9 mouse cellular contexts compared by ENCODE assay signal in genomic region chr9:44042836-44043707, GRCm38 (mm10). TPM values are rescaled to one million over a fixed set of nuclear protein-coding genes. Genes with fewer than 3 reads are reported as not detected.
A peak's percentile ranks its signal among the peaks of the same experiment; 100 is the strongest.
DNase-seq lines count a peak whose midpoint lies in the region; ATAC-seq and TF ChIP-seq lines count a peak whose summit lies in the region.
"Had no signal": no experiment of that assay in that cellular context is flagged by ENCODE, and none has a peak within 500 bp of the region (broad histone marks: within the 10 kb centered on the region; RNA-seq: fewer than 3 reads in every experiment).

Gene Thy1 (plus strand): TSS chr9:44043384.

- no peaks in the 10 kb centered on the region for H3K36me3 ChIP-seq in hindbrain, postnatal 0 days (ENCODE audit: insufficient read depth, low read length)
- no peaks in the 10 kb centered on the region for H3K36me3 ChIP-seq in midbrain, embryonic 15.5 days (replicated peaks)

- ATAC-seq in hindbrain, postnatal 0 days = peak; percentile 88
- ATAC-seq in midbrain, embryonic 15.5 days (replicated peaks) = peak; percentile 66; the same call in 1 of the 2 replicates
- ATAC-seq: Patski had no signal

- peak within 1 kb of the TSS; percentile 54 for H3K27ac ChIP-seq in hindbrain, postnatal 0 days
- no peak within 1 kb of the TSS for H3K27ac ChIP-seq in midbrain, embryonic 15.5 days

- TF ChIP-seq CTCF in hindbrain, postnatal 0 days (IDR thresholded peaks at IDR 0.05; ENCODE audit: low read depth) = peak; percentile 30; the same call in 1 of the 2 replicates

- H3K4me2 ChIP-seq in hindbrain, postnatal 0 days (ENCODE audit: low read depth, low read length) = peak within 1 kb of the TSS; percentile 79
- H3K4me2 ChIP-seq in midbrain, embryonic 15.5 days = peak within 1 kb of the TSS; percentile 83

- no peaks in the 10 kb centered on the region for H3K9me3 ChIP-seq in hindbrain, postnatal 0 days (ENCODE audit: low read length)
- no peaks in the 10 kb centered on the region for H3K9me3 ChIP-seq in midbrain, embryonic 15.5 days

- H3K4me1 ChIP-seq in hindbrain, postnatal 0 days (ENCODE audit: insufficient read depth, low read length) = no peaks in the 10 kb centered on the region
- peaks cover 19% of the 10 kb centered on the region for H3K4me1 ChIP-seq in midbrain, embryonic 15.5 days

- H3K27me3 ChIP-seq in hindbrain, postnatal 0 days (ENCODE audit: insufficient read depth, low read length) = peaks cover 4% of the 10 kb centered on the region; the same call in 1 of the 2 replicates
- H3K27me3 ChIP-seq in midbrain, embryonic 15.5 days (replicated peaks) = peaks cover 37% of the 10 kb centered on the region
- H3K27me3 ChIP-seq: Patski had no signal

- H3K9ac ChIP-seq in hindbrain, postnatal 0 days (replicated peaks; ENCODE audit: low read length) = peak within 1 kb of the TSS; percentile 58
- peak within 1 kb of the TSS; percentile 38 for H3K9ac ChIP-seq in midbrain, embryonic 15.5 days

- WGBS in hindbrain, postnatal 0 days = under 1% methylated on average over 30 of the region's 30 CpGs
- under 1% methylated on average over 30 of the region's 30 CpGs for WGBS in midbrain, embryonic 15.5 days

- H3K4me3 ChIP-seq in hindbrain, postnatal 0 days (ENCODE audit: low read length) = peak within 1 kb of the TSS; percentile 56
- peak within 1 kb of the TSS; percentile 41 for H3K4me3 ChIP-seq in midbrain, embryonic 15.5 days

- peak; percentile 22 for DNase-seq in ovary, postnatal 14 days (ENCODE audit: low spot score)
- DNase-seq in ovary, postnatal 36 days (ENCODE audit: low spot score) = no peak
- DNase-seq in cerebellum, postnatal 4 days (ENCODE audit: low spot score in 2 of 2) = peak; percentile 35 to 49
- peak; percentile 33 for DNase-seq in gastrocnemius, postnatal 10 days
- peak; percentile 84 for DNase-seq in hindbrain, postnatal 0 days (ENCODE audit: low spot score)
- peak; percentile 100 for DNase-seq in left cerebral cortex, adult 9 months (ENCODE audit: low spot score in 2 of 2)
- DNase-seq in thymus, adult 18-20 months = peak; percentile 78 to 86

RNA-seq across cellular contexts. Expression of gene Thy1, which starts in this region (rescaled TPM):
- total RNA-seq in gastrocnemius, postnatal 10 days (2021) = 10 to 100 TPM; 42.5 to 44.6 TPM
- 131 and 138 TPM in 2 replicates for total RNA-seq in hindbrain, postnatal 0 days (2014; rRNA removed)
- 49.6 and 51.1 TPM in 2 replicates for polyA plus RNA-seq in hindbrain, postnatal 0 days (2015; fragmentation: Nextera tagmentation; extraction: Ambion mirVana)
- 1.0 and 1.6 TPM in 2 replicates for polyA plus RNA-seq in midbrain, embryonic 15.5 days (2015; fragmentation: Nextera tagmentation; extraction: Ambion mirVana)
- polyA plus RNA-seq: Patski had no signal

Comparison
In these comparisons a context has a peak if more than half of its experiments do, and no peak if none do; other contexts are left out.
1. RNA of gene Thy1 (polyA plus RNA-seq): 49.6 to 51.1 TPM in hindbrain, postnatal 0 days; 1.0 to 1.6 TPM in midbrain, embryonic 15.5 days; every median in the first group is over 10 times any median in the second.